Mouse (Mus musculus): ENCODE measurements around the gene Fpgt.

Fpgt gene

DNA sequence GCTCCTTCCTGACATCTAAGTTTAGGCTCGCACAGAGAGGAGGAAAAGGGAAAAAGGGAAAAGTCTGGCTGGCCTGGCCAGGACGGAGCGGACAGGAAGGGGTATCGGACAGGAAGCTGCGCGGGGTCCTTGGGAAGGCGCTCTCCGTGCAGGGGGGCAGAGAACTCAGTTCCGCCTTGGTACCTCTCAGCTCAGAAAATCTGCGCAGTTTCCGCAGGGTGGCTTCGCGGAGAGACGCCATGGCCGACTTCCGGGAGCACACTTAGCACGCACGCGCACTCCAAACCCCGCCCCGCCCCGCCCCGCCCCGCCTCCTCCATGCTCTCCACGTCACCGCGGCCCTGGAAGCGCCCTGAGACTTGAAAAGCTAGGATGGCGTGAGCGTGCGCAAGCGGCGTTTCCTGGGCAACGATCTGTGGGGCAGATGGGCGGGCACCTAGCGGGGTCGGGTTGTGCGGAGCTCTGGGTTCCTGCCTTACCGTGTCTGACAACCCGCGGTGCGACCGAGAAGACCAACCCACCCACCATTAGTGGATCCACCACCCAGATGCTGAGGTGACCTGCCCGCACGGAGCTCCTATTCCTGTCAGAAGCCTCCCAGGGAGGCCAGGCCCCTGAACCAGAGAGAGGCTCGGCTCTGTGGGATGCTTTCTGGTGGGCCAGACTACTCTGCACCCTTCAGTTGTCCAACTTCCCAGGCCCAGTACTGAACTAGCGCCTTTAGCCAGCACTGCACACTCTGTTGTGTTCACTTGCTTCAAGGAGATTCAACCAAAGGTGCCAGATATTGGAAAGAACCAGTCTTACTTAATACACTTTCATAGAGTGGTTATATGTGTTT lies at the start of gene Fpgt, which contains the start of gene Lrriq3:
TSS of gene Fpgt (minus strand) at position 288 of the 841 bp plus-strand sequence.
TSS of gene Lrriq3 (plus strand) at position 319 of the 841 bp plus-strand sequence.
- peak; percentile 92 for DNase-seq (ENCODE audit: low read depth, low spot score)

DNA sequence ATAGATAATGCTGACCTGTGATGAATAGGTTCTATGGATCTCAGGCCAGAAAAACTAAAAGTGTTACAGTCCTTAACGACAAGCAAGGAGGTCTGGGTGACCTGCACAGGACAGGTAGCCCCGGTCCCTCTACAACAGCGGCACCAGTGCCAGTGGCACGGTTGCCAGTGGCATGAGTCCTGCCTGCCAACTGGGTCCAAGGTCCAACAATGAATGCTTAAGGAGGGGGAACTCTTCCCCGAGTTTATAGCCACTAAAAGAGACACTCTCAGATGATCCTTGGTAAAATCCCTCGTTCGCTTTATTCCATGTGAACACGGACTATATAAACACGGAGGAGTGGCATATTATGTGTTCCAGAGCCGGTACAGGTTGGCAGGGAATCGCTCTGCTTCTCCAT lies 47.8 kb upstream of the Fpgt start:
- DNase-seq (ENCODE audit: low read depth, low spot score), result no peak

GRCm38 (mm10) chr3:155137737-155138136 lies 44.5 kb upstream of the Fpgt start:
- DNase-seq (ENCODE audit: low read depth, low spot score), result no peak

- no peak for DNase-seq (ENCODE audit: low read depth, low spot score)
Measured at GRCm38 (mm10) chr3:155105957-155106356, 12.8 kb upstream of the Fpgt start.

DNA sequence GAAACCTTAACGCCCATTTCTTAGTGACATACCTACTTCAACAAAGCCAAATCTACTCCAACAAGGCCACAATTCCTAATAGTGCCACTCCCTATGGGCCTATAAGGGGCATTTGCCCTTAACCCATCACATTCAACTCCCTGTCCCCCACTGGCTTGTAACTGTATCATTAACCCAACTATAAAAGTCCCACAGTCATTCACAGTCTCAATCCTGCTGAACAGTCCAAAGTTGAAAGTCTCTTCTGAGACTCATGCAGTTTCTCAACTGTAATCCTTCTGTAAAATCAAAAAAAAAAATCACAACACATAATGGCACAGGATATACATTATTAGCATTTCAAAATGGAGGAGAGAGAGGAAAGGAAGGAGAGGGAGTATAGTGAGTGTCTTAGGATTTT lies 6.1 kb upstream of the Fpgt start:
- DNase-seq (ENCODE audit: low read depth, low spot score), result no peak

- no peak for DNase-seq (ENCODE audit: low read depth, low spot score)
Measured at GRCm38 (mm10) chr3:155092081-155092480, 1.1 kb downstream of the Fpgt start.

DNA sequence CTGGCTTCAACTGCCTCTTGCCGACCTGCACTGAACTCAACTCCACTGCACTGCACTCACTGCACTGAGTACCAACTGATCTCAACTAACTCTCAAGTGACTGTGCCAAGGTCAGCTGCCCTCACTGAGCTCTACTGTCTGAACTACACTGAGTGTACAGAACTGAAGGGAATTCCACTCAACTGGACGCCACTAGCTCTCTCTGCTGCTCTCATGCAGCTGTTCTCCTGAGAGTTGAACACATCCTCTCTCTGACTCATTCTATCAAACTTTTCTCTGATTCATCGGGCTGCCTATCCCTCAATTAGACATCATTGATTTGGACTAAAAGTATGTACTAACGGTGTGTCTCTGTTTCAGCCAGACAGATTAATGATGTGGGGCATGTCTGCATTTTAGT lies 15.3 kb downstream of the Fpgt start:
- no peak for DNase-seq (ENCODE audit: low read depth, low spot score)

DNA sequence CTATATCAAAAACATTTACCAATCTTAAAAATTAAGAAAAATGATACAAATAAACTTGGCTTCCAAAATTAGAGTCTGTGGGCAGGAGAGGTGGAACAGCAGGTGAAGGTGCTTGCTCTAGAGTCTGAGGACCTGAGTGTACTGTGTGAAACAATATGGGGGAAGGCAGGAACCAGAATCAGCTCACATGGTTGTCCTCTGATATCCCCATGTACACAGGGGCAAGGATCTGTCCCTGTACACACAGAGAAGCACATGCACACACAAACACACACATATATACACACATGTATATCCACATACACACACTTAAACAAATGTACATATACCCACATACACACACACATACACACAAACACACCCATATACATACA lies 33.8 kb downstream of the Fpgt start:
- no peak for DNase-seq (ENCODE audit: low read depth, low spot score)

GRCm38 (mm10) chr3:155058800-155059448 lies 34.3 kb downstream of the Fpgt start:
- DNase-seq (ENCODE audit: low read depth, low spot score), result no peak

DNA sequence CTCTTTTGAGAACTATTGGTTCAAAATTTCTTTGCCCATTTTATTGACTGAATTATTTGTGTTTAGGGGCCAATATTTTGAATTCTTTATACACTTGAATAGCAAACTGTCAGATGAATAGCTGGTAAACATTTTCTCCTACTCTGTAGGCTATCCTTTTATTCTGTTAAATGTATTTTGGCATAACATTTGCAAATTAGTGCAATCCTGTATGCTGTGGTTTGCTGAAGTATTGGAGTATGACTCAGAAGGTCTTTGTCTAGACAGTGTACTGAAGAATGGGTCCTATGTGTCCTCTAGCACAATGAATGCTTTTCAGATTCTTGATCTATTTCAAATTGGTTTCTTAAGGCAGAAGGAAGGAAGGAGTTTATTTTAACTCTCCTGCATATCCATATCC lies 35.6 kb downstream of the Fpgt start:
- DNase-seq (ENCODE audit: low read depth, low spot score), result no peak

DNA sequence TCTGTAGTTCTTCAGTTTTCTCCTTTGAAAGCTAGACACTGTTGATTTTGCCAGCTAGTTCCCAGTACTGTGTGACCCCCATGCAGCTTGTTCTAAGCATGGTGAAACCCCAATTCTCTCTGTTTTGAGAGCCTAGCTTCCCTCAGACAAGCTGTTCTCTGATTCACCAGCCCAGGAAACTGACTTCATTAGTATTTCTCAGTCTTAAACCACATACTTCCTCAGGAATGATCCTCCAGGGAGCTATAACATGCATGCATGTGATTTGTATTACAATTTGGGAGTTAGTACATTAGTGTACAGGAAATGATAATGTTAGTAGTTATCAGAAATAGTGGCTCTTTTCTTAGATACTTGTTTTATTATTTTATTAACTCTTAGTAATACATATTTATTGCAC lies 36.6 kb downstream of the Fpgt start:
- no peak for DNase-seq (ENCODE audit: low read depth, low spot score)

DNA sequence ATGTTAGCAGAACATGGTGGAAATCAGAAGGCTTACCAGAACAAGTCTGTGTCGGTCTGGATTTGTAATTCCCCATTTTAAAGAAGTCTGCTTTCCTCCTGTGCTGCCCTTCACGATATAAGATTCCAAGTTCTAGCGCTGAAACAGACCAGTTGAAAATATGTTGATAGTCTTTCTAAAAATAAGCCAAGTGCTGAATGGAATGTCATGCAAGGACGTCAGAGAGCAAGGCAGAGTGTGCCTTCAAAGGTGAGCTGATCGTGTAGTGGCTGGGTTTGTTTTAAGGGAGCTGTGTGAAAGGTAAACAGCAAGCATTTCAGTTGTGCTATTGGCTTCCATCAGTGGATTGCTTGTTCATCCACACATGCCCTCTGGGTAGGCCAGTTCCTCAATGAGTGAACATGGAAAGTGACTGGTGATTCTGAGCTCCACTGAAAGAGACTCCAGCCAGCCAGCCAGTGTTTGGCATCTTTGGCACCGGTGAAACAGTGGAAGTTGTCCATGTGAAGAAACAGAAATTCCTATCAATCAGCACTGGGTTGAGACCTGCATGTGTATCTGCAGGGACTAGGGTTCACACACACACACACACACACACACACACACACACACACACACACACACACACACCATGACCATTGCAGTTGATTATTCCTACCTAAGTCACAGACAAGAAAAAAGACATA lies 37.8 kb downstream of the Fpgt start, which contains the start of gene Tnni3k:
TSS of gene Tnni3k (minus strand) at position 177 of the 686 bp plus-strand sequence.
- DNase-seq (ENCODE audit: low read depth, low spot score), result no peak

GRCm38 (mm10) chr3:155053189-155053588 lies 40.0 kb downstream of the Fpgt start:
- no peak for DNase-seq (ENCODE audit: low read depth, low spot score)

GRCm38 (mm10) chr3:155052021-155052420 lies 41.2 kb downstream of the Fpgt start:
- DNase-seq (ENCODE audit: low read depth, low spot score), result no peak

GRCm38 (mm10) chr3:155039012-155039836 lies 54.0 kb downstream of the Fpgt start:
- no peak for DNase-seq (ENCODE audit: low read depth, low spot score)

Data from CD4-positive helper T cell, adult 2 months (primary cell).